Mouse (Mus musculus) small intestine, adult 2 months (tissue): ENCODE results near the gene Pou2f1. TPM values are rescaled to one million over a fixed set of nuclear protein-coding genes. Genes with fewer than 3 reads are reported as not detected.

ENCODE experiments used
- H3K27ac ChIP-seq: fragments of 200-500 bp; 2 replicates; pipeline ENCODE4 v1.5.1; 2012; ENCODE audit warnings: low read depth, low read length, control low read depth, inconsistent platforms; ENCODE audit not compliant: insufficient read depth
- H3K27me3 ChIP-seq: fragments of 200-500 bp; 2 replicates; pipeline ENCODE4 v1.6.1; 2012; ENCODE audit warnings: mild to moderate bottlenecking, moderate library complexity, low read length, inconsistent platforms; ENCODE audit not compliant: control insufficient read depth, insufficient read depth
- H3K36me3 ChIP-seq: fragments of 200-500 bp; 2 replicates; pipeline ENCODE4 v1.6.1; 2012; ENCODE audit warnings: mild to moderate bottlenecking, low read length, control low read depth, inconsistent platforms; ENCODE audit not compliant: control insufficient read depth, insufficient read depth
- H3K4me1 ChIP-seq: fragments of 200-500 bp; 2 replicates; pipeline ENCODE4 v1.6.1; 2012; ENCODE audit warnings: low read length, inconsistent platforms, mixed read lengths; ENCODE audit not compliant: control insufficient read depth, insufficient read depth, insufficient read length
- H3K4me3 ChIP-seq: fragments of 200-500 bp; 2 replicates; pipeline ENCODE4 v1.5.1; 2012; ENCODE audit warnings: low read depth, mild to moderate bottlenecking, control low read depth, inconsistent platforms, low read length, moderate library complexity
- CTCF ChIP-seq: fragments of 200-500 bp; IDR thresholded peaks from 2 replicates; pipeline ENCODE4 v1.5.1; 2012; ENCODE audit warnings: low read depth, mild to moderate bottlenecking, control low read depth, inconsistent platforms, low read length, moderate library complexity, mixed read lengths; ENCODE audit not compliant: insufficient replicate concordance, insufficient read length; ENCODE audit errors: extremely low read depth
- POLR2A ChIP-seq: fragments of 200-500 bp; IDR thresholded peaks from 2 replicates; pipeline ENCODE4 v1.6.1; 2012; ENCODE audit warnings: low read depth, mild to moderate bottlenecking, control low read depth, inconsistent platforms, low read length, moderate library complexity
- WGBS: fragments of 180-500 bp; shearing (Covaris S2); methylation state at CpG from one replicate; pipeline ENCODE4 v1.1.7; 2018; 5-methylcytosine and 5-hydroxymethylcytosine counted together
- polyA plus RNA-seq: library from polyadenylated mRNA; depleted of rRNA; stranded (reverse); fragments of >200 nt; gene quantifications from 2 replicates; pipeline ENCODE4 v1.2.3, GENCODE M21; 2012

Pou2f1 gene
- polyA plus RNA-seq, 1 experiment: 17.6 TPM

GRCm38 (mm10) chr1:165925207-165925606, 77.3 kb downstream of the Pou2f1 start:
- 88% methylated on average over 2 of the region's 2 CpGs for WGBS
- H3K27ac ChIP-seq: no peak overlapping the region

GRCm38 (mm10) chr1:165922488-165922887, 80.0 kb downstream of the Pou2f1 start:
- Histone ChIP-seq H3K27me3 (no peaks in the 10 kb centered on the region), H3K36me3 (no peaks in the 10 kb centered on the region), H3K27ac (no peak overlapping the region), H3K4me1 (no peaks in the 10 kb centered on the region), H3K4me3 (no peak overlapping the region)
- TF ChIP-seq CTCF (no peak), POLR2A (no peak)
- WGBS: 86% methylated on average over 1 of the region's 1 CpGs

More at GRCm38 (mm10) chr1:165925207-165925606, 77.3 kb downstream of the Pou2f1 start:
- TF ChIP-seq CTCF: no peak
- TF ChIP-seq POLR2A: no peak
- Histone ChIP-seq H3K4me1 (no peaks in the 10 kb centered on the region), H3K27me3 (no peaks in the 10 kb centered on the region), H3K4me3 (no peak overlapping the region), H3K36me3 (no peaks in the 10 kb centered on the region)

- Histone ChIP-seq H3K36me3 (peaks cover 4% of the 10 kb centered on the region), H3K27ac (no peak overlapping the region), H3K4me1 (no peaks in the 10 kb centered on the region), H3K27me3 (no peaks in the 10 kb centered on the region), H3K4me3 (no peak overlapping the region)
- WGBS: 79% methylated on average over 3 of the region's 3 CpGs
- no peak for TF ChIP-seq POLR2A
- no peak for TF ChIP-seq CTCF
These were observed 81.5 kb downstream of the Pou2f1 start for GRCm38 (mm10) chr1:165921026-165921425.

- Histone ChIP-seq H3K27ac (no peak overlapping the region), H3K27me3 (no peaks in the 10 kb centered on the region), H3K4me3 (no peak overlapping the region), H3K36me3 (peaks cover 7% of the 10 kb centered on the region), H3K4me1 (no peaks in the 10 kb centered on the region)
- TF ChIP-seq CTCF: no peak
- no peak for TF ChIP-seq POLR2A
- 95% methylated on average over 2 of the region's 2 CpGs for WGBS
These were observed 88.1 kb downstream of the Pou2f1 start for GRCm38 (mm10) chr1:165914416-165914801.

- no peaks in the 10 kb centered on the region for H3K27me3 ChIP-seq
- H3K4me1 ChIP-seq: no peaks in the 10 kb centered on the region
- no peak overlapping the region for H3K27ac ChIP-seq
- 83% methylated on average over 2 of the region's 2 CpGs for WGBS
- peaks cover 9% of the 10 kb centered on the region for H3K36me3 ChIP-seq
- H3K4me3 ChIP-seq: no peak overlapping the region
- TF ChIP-seq POLR2A: no peak
- no peak for TF ChIP-seq CTCF
These were observed 88.6 kb downstream of the Pou2f1 start for GRCm38 (mm10) chr1:165913720-165914415.

- Histone ChIP-seq H3K27ac (no peak overlapping the region), H3K4me1 (no peaks in the 10 kb centered on the region), H3K36me3 (peaks cover 22% of the 10 kb centered on the region), H3K27me3 (no peaks in the 10 kb centered on the region), H3K4me3 (no peak overlapping the region)
- TF ChIP-seq CTCF (no peak), POLR2A (no peak)
- 93% methylated on average over 3 of the region's 3 CpGs for WGBS
These were observed 93.0 kb downstream of the Pou2f1 start for GRCm38 (mm10) chr1:165909471-165909870.

- Histone ChIP-seq H3K27me3 (no peaks in the 10 kb centered on the region), H3K4me1 (no peaks in the 10 kb centered on the region), H3K36me3 (peaks cover 22% of the 10 kb centered on the region), H3K27ac (no peak overlapping the region), H3K4me3 (no peak overlapping the region)
- WGBS: 87% methylated on average over 3 of the region's 3 CpGs
- TF ChIP-seq CTCF (no peak), POLR2A (no peak)
These were observed 93.7 kb downstream of the Pou2f1 start for GRCm38 (mm10) chr1:165908806-165909205.
